18 mouse cellular contexts compared by ENCODE assay signal in the genomic region with DNA sequence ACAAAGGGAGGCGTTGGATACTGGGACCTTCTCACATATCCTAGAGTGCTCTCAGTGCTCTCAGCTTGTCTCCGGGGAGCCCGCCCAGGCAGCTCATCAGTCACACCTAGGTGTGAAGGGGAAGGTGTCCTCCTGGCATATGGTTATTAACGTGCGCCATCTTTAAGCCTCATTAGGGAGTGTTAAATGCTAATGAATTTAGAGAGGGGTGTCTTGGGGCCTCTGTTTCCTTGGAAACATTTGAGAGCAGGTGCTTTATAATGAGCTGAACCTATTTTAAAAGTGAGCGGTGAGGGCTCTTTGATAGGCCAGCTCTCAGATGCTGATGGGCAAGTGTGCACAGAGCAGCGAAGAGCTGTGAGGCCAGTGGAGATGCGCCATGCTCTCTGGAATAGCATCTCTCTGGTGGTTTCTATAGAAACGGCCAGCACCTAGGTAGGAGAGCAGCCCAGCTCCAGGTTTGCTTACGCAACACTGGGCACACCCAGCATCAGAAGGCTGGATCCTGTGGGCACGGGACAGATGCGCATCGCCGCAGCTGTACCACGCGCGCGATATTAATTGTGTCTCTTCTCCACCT. TPM values are rescaled to one million over a fixed set of nuclear protein-coding genes. Genes with fewer than 3 reads are reported as not detected.
A peak's percentile ranks its signal among the peaks of the same experiment; 100 is the strongest.
DNase-seq lines count a peak whose midpoint lies in the region; ATAC-seq lines count a peak whose summit lies in the region.
"Had no signal": no experiment of that assay in that cellular context is flagged by ENCODE, and none has a peak within 500 bp of the region (broad histone marks: within the 10 kb centered on the region; RNA-seq: fewer than 3 reads in every experiment).

No protein-coding gene starts in this region.

- no peaks in the 10 kb centered on the region for H3K27me3 ChIP-seq in neural tube, embryonic 13.5 days
- H3K27me3 ChIP-seq in forebrain, embryonic 13.5 days: no peaks in the 10 kb centered on the region
- H3K27me3 ChIP-seq in hindbrain, embryonic 13.5 days: no peaks in the 10 kb centered on the region
- no peaks in the 10 kb centered on the region for H3K27me3 ChIP-seq in midbrain, embryonic 16.5 days (ENCODE audit: control insufficient read depth, insufficient read depth, low read depth, low read length)
- H3K27me3 ChIP-seq: intestine, embryonic 15.5 days had no signal

- H3K9me3 ChIP-seq in neural tube, embryonic 13.5 days: no peaks in the 10 kb centered on the region
- H3K9me3 ChIP-seq in forebrain, embryonic 13.5 days (replicated peaks): no peaks in the 10 kb centered on the region
- no peaks in the 10 kb centered on the region for H3K9me3 ChIP-seq in hindbrain, embryonic 13.5 days
- no peaks in the 10 kb centered on the region for H3K9me3 ChIP-seq in midbrain, embryonic 16.5 days (replicated peaks; ENCODE audit: control insufficient read depth, low read length, poor library complexity, severe bottlenecking)
- H3K9me3 ChIP-seq: intestine, embryonic 15.5 days; limb, embryonic 15.5 days had no signal

- peak overlapping the region; percentile 21; the same call in 1 of the 2 replicates for H3K4me2 ChIP-seq in neural tube, embryonic 13.5 days
- peak overlapping the region; percentile 9; the same call in 1 of the 2 replicates for H3K4me2 ChIP-seq in forebrain, embryonic 13.5 days
- H3K4me2 ChIP-seq in hindbrain, embryonic 13.5 days: no peak overlapping the region
- peak overlapping the region; percentile 35 for H3K4me2 ChIP-seq in midbrain, embryonic 16.5 days (ENCODE audit: low read length)
- H3K4me2 ChIP-seq: intestine, embryonic 15.5 days; limb, embryonic 15.5 days had no signal

- no peaks in the 10 kb centered on the region for H3K36me3 ChIP-seq in neural tube, embryonic 13.5 days
- H3K36me3 ChIP-seq in forebrain, embryonic 13.5 days (ENCODE audit: poor library complexity, severe bottlenecking): no peaks in the 10 kb centered on the region
- no peaks in the 10 kb centered on the region for H3K36me3 ChIP-seq in hindbrain, embryonic 13.5 days
- H3K36me3 ChIP-seq in midbrain, embryonic 16.5 days (ENCODE audit: control insufficient read depth, insufficient read depth, low read length): no peaks in the 10 kb centered on the region
- H3K36me3 ChIP-seq: G1E; intestine, embryonic 15.5 days; limb, embryonic 15.5 days had no signal

- H3K9ac ChIP-seq in neural tube, embryonic 13.5 days: no peak overlapping the region
- no peak overlapping the region for H3K9ac ChIP-seq in forebrain, embryonic 13.5 days
- no peak overlapping the region for H3K9ac ChIP-seq in hindbrain, embryonic 13.5 days
- H3K9ac ChIP-seq in midbrain, embryonic 16.5 days (ENCODE audit: low read depth, low read length): no peak overlapping the region
- H3K9ac ChIP-seq: intestine, embryonic 15.5 days; limb, embryonic 15.5 days had no signal

- H3K4me3 ChIP-seq in neural tube, embryonic 13.5 days: no peak overlapping the region
- no peak overlapping the region for H3K4me3 ChIP-seq in forebrain, embryonic 13.5 days
- H3K4me3 ChIP-seq in hindbrain, embryonic 13.5 days: no peak overlapping the region
- no peak overlapping the region for H3K4me3 ChIP-seq in midbrain, embryonic 16.5 days (ENCODE audit: low read depth, low read length)
- H3K4me3 ChIP-seq: intestine, embryonic 15.5 days; limb, embryonic 15.5 days had no signal

- peak overlapping the region; percentile 40 for H3K27ac ChIP-seq in neural tube, embryonic 13.5 days (replicated peaks)
- no peak overlapping the region for H3K27ac ChIP-seq in forebrain, embryonic 13.5 days
- peak overlapping the region; percentile 77 for H3K27ac ChIP-seq in hindbrain, embryonic 13.5 days
- H3K27ac ChIP-seq in midbrain, embryonic 16.5 days (ENCODE audit: low read length): peak overlapping the region; percentile 68
- H3K27ac ChIP-seq: intestine, embryonic 15.5 days; limb, embryonic 15.5 days had no signal

- peak; percentile 77 for ATAC-seq in neural tube, embryonic 13.5 days (ENCODE audit: low read depth)
- ATAC-seq in forebrain, embryonic 13.5 days: peak; percentile 80
- peak; percentile 67 for ATAC-seq in hindbrain, embryonic 13.5 days (ENCODE audit: low FRiP score)
- ATAC-seq in midbrain, embryonic 16.5 days: peak; percentile 87
- ATAC-seq: intestine, embryonic 15.5 days had no signal

- DNase-seq in neural tube, embryonic 10.5 days (ENCODE audit: extremely low spot score, low spot score): no peak
- DNase-seq in liver: no peak
- no peak for DNase-seq in spleen, adult 18-20 months
- DNase-seq: adrenal gland, adult 8-10 months; cerebellum, postnatal 10 days; gastrocnemius, postnatal 10 days; heart, postnatal 14 days; kidney, postnatal 10 days; lung, adult 2 months; lung, postnatal 4 days; thymus, postnatal 25 days had no signal

- 50% methylated on average over 18 of the region's 18 CpGs for WGBS in neural tube, embryonic 13.5 days
- WGBS in forebrain, embryonic 13.5 days: 51% methylated on average over 18 of the region's 18 CpGs
- WGBS in hindbrain, embryonic 13.5 days: 47% methylated on average over 18 of the region's 18 CpGs
- 55% methylated on average over 18 of the region's 18 CpGs for WGBS in midbrain, embryonic 16.5 days

- peaks cover 52% of the 10 kb centered on the region for H3K4me1 ChIP-seq in neural tube, embryonic 13.5 days (replicated peaks)
- peaks cover 37% of the 10 kb centered on the region for H3K4me1 ChIP-seq in forebrain, embryonic 13.5 days
- peaks cover 48% of the 10 kb centered on the region for H3K4me1 ChIP-seq in hindbrain, embryonic 13.5 days (replicated peaks)
- peaks cover 22% of the 10 kb centered on the region for H3K4me1 ChIP-seq in midbrain, embryonic 16.5 days (ENCODE audit: control insufficient read depth, insufficient read depth, low read length)
- H3K4me1 ChIP-seq: intestine, embryonic 15.5 days; limb, embryonic 15.5 days had no signal

RNA-seq across cellular contexts. Expression of a gene that starts 57.9 kb away (rescaled TPM):
- 25.0 and 25.5 TPM in 2 replicates for polyA plus RNA-seq in neural tube, embryonic 13.5 days (2015; fragmentation: Nextera tagmentation; extraction: Ambion mirVana)
- 8.3 and 9.0 TPM in 2 replicates for polyA plus RNA-seq in forebrain, embryonic 13.5 days (2015; fragmentation: Nextera tagmentation; extraction: Ambion mirVana)
- 21.3 and 23.2 TPM in 2 replicates for polyA plus RNA-seq in hindbrain, embryonic 13.5 days (2015; fragmentation: Nextera tagmentation; extraction: Ambion mirVana)
- polyA plus RNA-seq in midbrain, embryonic 16.5 days (2015; fragmentation: Nextera tagmentation; extraction: Ambion mirVana): 22.1 and 25.4 TPM in 2 replicates
- polyA plus RNA-seq: G1E had no signal
